In genomic region chr7:102253631-102254030, GRCm38 (mm10) we compare ENCODE assay signal across 13 mouse cellular contexts.
"Had no signal": no experiment of that assay in that cellular context is flagged by ENCODE, and none has a peak within 500 bp of the region (broad histone marks: within the 10 kb centered on the region; RNA-seq: fewer than 3 reads in every experiment).

No protein-coding gene starts in this region.

- H3K4me3 ChIP-seq: limb, embryonic 13.5 days; midbrain, embryonic 10.5 days; neural tube, embryonic 12.5 days had no signal

- H3K9me3 ChIP-seq: limb, embryonic 13.5 days; midbrain, embryonic 10.5 days; neural tube, embryonic 12.5 days had no signal

- H3K9ac ChIP-seq: limb, embryonic 13.5 days; neural tube, embryonic 12.5 days had no signal

- DNase-seq: kidney, adult 11 months; kidney, adult 9 months; kidney, postnatal 36 days; layer of hippocampus, adult 9-11 months; left cerebral cortex, postnatal 4 days; lung, adult 18-20 months; midbrain, embryonic 14.5 days; retina, postnatal 1 day; thymus, postnatal 36 days had no signal

- H3K27ac ChIP-seq: kidney, postnatal 0 days; limb, embryonic 13.5 days; midbrain, embryonic 10.5 days; neural tube, embryonic 12.5 days had no signal

- H3K27me3 ChIP-seq: limb, embryonic 13.5 days; neural tube, embryonic 12.5 days had no signal

- H3K4me2 ChIP-seq: limb, embryonic 13.5 days; neural tube, embryonic 12.5 days had no signal

- H3K36me3 ChIP-seq: limb, embryonic 13.5 days; midbrain, embryonic 10.5 days; neural tube, embryonic 12.5 days had no signal
